Mouse (Mus musculus) MEL (cell line): Measurements from ENCODE around the gene Mal. TPM values are rescaled to one million over a fixed set of nuclear protein-coding genes. Genes with fewer than 3 reads are reported as not detected.

Experiments used
- DNase-seq: peaks from one replicate; pipeline ENCODE4 v3.0.0; 2011; ENCODE audit warnings: low read depth, low spot score
- H3K27ac ChIP-seq: 2 replicates; pipeline ENCODE4 v1.5.1; 2012; ENCODE audit warnings: low read depth, mild to moderate bottlenecking, control low read depth, low read length, moderate library complexity; ENCODE audit not compliant: control insufficient read depth
- H3K27me3 ChIP-seq, 2 experiments: fragments of 150-350 bp in 1 of 2; sonication (generic) in 1 of 2; 2 replicates each; pipeline ENCODE4 v1.6.1; 2012; ENCODE audit warnings: low read length in 2 of 2, mild to moderate bottlenecking in 2 of 2, improper control_type of control experiment in 1 of 2, moderate library complexity in 1 of 2; ENCODE audit not compliant: insufficient read depth in 2 of 2, control insufficient read depth in 1 of 2
- H3K36me3 ChIP-seq, 2 experiments: 2 replicates each; pipeline ENCODE4 v1.6.1; 2012 to 2014; ENCODE audit warnings: low read length in 2 of 2, improper control_type of control experiment in 1 of 2, inconsistent platforms in 1 of 2, mild to moderate bottlenecking in 1 of 2; ENCODE audit not compliant: insufficient read depth in 2 of 2, control insufficient read depth in 1 of 2
- H3K4me1 ChIP-seq, 2 experiments: fragments of 150-350 bp in 1 of 2; sonication (generic) in 1 of 2; 2 replicates each; pipeline ENCODE4 v1.6.1; 2012; ENCODE audit warnings: low read length in 2 of 2, improper control_type of control experiment in 1 of 2, mild to moderate bottlenecking in 1 of 2; ENCODE audit not compliant: insufficient read depth in 2 of 2, control insufficient read depth in 1 of 2
- H3K4me3 ChIP-seq, 2 experiments: fragments of 150-350 bp in 1 of 2; sonication (generic) in 1 of 2; 2 replicates each; pipeline ENCODE4 v1.5.1; 2012; ENCODE audit warnings: low read depth in 2 of 2, low read length in 2 of 2, mild to moderate bottlenecking in 2 of 2, moderate library complexity in 2 of 2, control low read depth in 1 of 2, improper control_type of control experiment in 1 of 2; ENCODE audit not compliant: control insufficient read depth in 1 of 2, insufficient read depth in 1 of 2
- H3K79me2 ChIP-seq: 2 replicates; pipeline ENCODE4 v1.6.1; 2012; ENCODE audit warnings: mild to moderate bottlenecking, low read length, moderate library complexity; ENCODE audit not compliant: control insufficient read depth, poor library complexity, insufficient read depth
- H3K9ac ChIP-seq: 2 replicates; pipeline ENCODE4 v1.6.1; 2012; ENCODE audit warnings: low read depth, mild to moderate bottlenecking, control low read depth, low read length, moderate library complexity; ENCODE audit not compliant: control insufficient read depth, poor library complexity, severe bottlenecking
- H3K9me3 ChIP-seq: fragments of 150-350 bp; sonication (generic); replicated peaks from 2 replicates; pipeline ENCODE4 v1.6.1; 2012; ENCODE audit warnings: mild to moderate bottlenecking, low read length, improper control_type of control experiment, moderate library complexity; ENCODE audit not compliant: insufficient read depth
- CHD1 ChIP-seq: IDR thresholded peaks from 2 replicates; pipeline ENCODE4 v1.6.1; 2012; ENCODE audit warnings: low read depth, mild to moderate bottlenecking, inconsistent platforms, low read length, improper control_type of control experiment
- CHD2 ChIP-seq: IDR thresholded peaks from 2 replicates; pipeline ENCODE4 v1.6.1; 2011; ENCODE audit warnings: low read length, improper control_type of control experiment
- CTCF ChIP-seq, 3 experiments: IDR thresholded peaks in 2 of 3; conservative IDR thresholded peaks in 1 of 3; 2 replicates each; pipeline ENCODE4 v1.5.1; 2011 to 2012; ENCODE audit warnings: low read length in 3 of 3, low read depth in 2 of 3, mild to moderate bottlenecking in 2 of 3, improper control_type of control experiment in 1 of 3, inconsistent platforms in 1 of 3, mixed read lengths in 1 of 3, moderate library complexity in 1 of 3; ENCODE audit not compliant: control insufficient read depth in 1 of 3, insufficient read depth in 1 of 3, poor library complexity in 1 of 3, severe bottlenecking in 1 of 3
- E2F4 ChIP-seq: IDR thresholded peaks from 2 replicates; pipeline ENCODE4 v1.6.1; 2011; ENCODE audit warnings: low read depth, low read length, improper control_type of control experiment, borderline replicate concordance
- ETS1 ChIP-seq: IDR thresholded peaks from 2 replicates; pipeline ENCODE4 v1.6.1; 2012; ENCODE audit warnings: low read depth, mild to moderate bottlenecking, inconsistent platforms, low read length, improper control_type of control experiment, moderate library complexity
- GABPA ChIP-seq: IDR thresholded peaks from 2 replicates; pipeline ENCODE4 v1.6.1; 2012; ENCODE audit warnings: low read depth, mild to moderate bottlenecking, inconsistent platforms, low read length, improper control_type of control experiment, moderate library complexity
- JUND ChIP-seq: IDR thresholded peaks from 2 replicates; pipeline ENCODE4 v1.6.1; 2011; ENCODE audit warnings: low read depth, mild to moderate bottlenecking, improper control_type of control experiment, low read length
- MXI1 ChIP-seq: IDR thresholded peaks from 2 replicates; pipeline ENCODE4 v1.6.1; 2011; ENCODE audit warnings: mild to moderate bottlenecking, low read depth, low read length, improper control_type of control experiment
- MYB ChIP-seq: IDR thresholded peaks from 2 replicates; pipeline ENCODE4 v1.6.1; 2011; ENCODE audit warnings: mild to moderate bottlenecking, low read depth, low read length, improper control_type of control experiment
- NELFE ChIP-seq: IDR thresholded peaks from 2 replicates; pipeline ENCODE4 v1.6.1; 2011; ENCODE audit warnings: low read depth, low read length, improper control_type of control experiment
- POLR2AphosphoS5 ChIP-seq: IDR thresholded peaks from 2 replicates; pipeline ENCODE4 v1.6.1; 2012; ENCODE audit warnings: low read depth, borderline replicate concordance, mild to moderate bottlenecking, inconsistent platforms, low read length, moderate library complexity, mixed read lengths
- SMC3 ChIP-seq: IDR thresholded peaks from 2 replicates; pipeline ENCODE4 v1.6.1; 2011; ENCODE audit warnings: low read depth, low read length, improper control_type of control experiment
- UBTF ChIP-seq: IDR thresholded peaks from 2 replicates; pipeline ENCODE4 v1.6.1; 2012; ENCODE audit warnings: low read depth, mild to moderate bottlenecking, inconsistent platforms, low read length, improper control_type of control experiment, moderate library complexity, borderline replicate concordance; ENCODE audit not compliant: insufficient read depth
- USF1 ChIP-seq: IDR thresholded peaks from 2 replicates; pipeline ENCODE4 v1.6.1; 2014; ENCODE audit warnings: low read depth, mild to moderate bottlenecking, inconsistent platforms, low read length, improper control_type of control experiment, moderate library complexity
- ZKSCAN1 ChIP-seq: IDR thresholded peaks from 2 replicates; pipeline ENCODE4 v1.6.1; 2012; ENCODE audit warnings: low read depth, mild to moderate bottlenecking, inconsistent platforms, low read length, improper control_type of control experiment, moderate library complexity
- polyA plus RNA-seq, 2 experiments: library from polyadenylated mRNA; stranded (reverse) in 1 of 2; unstranded in 1 of 2; fragments of >175 nt in 1 of 2; fragments of >200 nt in 1 of 2; gene quantifications; 2 replicates each; pipeline versions ENCODE4 v1.2.1 to v1.2.4; 2012; ENCODE audit warnings: low replicate concordance in 2 of 2, low read depth in 1 of 2; ENCODE audit not compliant: insufficient read length in 2 of 2, insufficient read depth in 1 of 2, missing spikeins in 1 of 2
- total RNA-seq: library from RNA; depleted of rRNA; stranded (reverse); fragments of 300-350 nt; gene quantifications from 2 replicates; pipeline ENCODE4 v1.2.3, GENCODE M21; 2012

Gene Mal
- total and polyA plus RNA-seq, 3 experiments = not detected

GRCm38 (mm10) chr2:127625659-127626058 lies 30.8 kb downstream of the Mal start:
- Histone ChIP-seq H3K36me3 (no peaks in the 10 kb centered on the region), H3K27ac (no peak overlapping the region), H3K9me3 (no peaks in the 10 kb centered on the region), H3K9ac (no peak overlapping the region)
- TF ChIP-seq CTCF (IDR thresholded peaks at IDR 0.05 in 2 of 3, conservative IDR thresholded peaks at IDR 0.05 in 1 of 3; ENCODE audit: control insufficient read depth in 1 of 3, insufficient read depth in 1 of 3, low read depth in 2 of 3, low read length in 3 of 3, poor library complexity in 1 of 3, severe bottlenecking in 1 of 3) (no peak), E2F4 (no peak), MYB (no peak), ETS1 (no peak)
- TF ChIP-seq, all 39 proteins: peak for 0
- Histone ChIP-seq H3K27me3 (peaks cover 0 to 2% of the 10 kb centered on the region in 2 experiments; a peak in 2 of 4 replicates), H3K79me2 (no peaks in the 10 kb centered on the region), H3K4me1 (no peaks in the 10 kb centered on the region), H3K4me3 (no peak overlapping the region)
- no peak for DNase-seq

GRCm38 (mm10) chr2:127624786-127625185 lies 31.7 kb downstream of the Mal start:
- DNase-seq = no peak
- no peak for TF ChIP-seq SMC3
- TF ChIP-seq E2F4 = no peak
- no peak for TF ChIP-seq GABPA
- no peak for TF ChIP-seq CHD1
- no peak for TF ChIP-seq MXI1
- no peak for TF ChIP-seq UBTF
- TF ChIP-seq CHD2 = no peak
- TF ChIP-seq JUND = no peak
- TF ChIP-seq ZKSCAN1 = no peak
- no peak for TF ChIP-seq POLR2AphosphoS5
- no peak for TF ChIP-seq USF1
- Histone ChIP-seq H3K9me3 (no peaks in the 10 kb centered on the region), H3K27me3 (no peaks in the 10 kb centered on the region; a peak in 1 of 4 replicates), H3K27ac (no peak overlapping the region), H3K9ac (no peak overlapping the region), H3K4me1 (no peaks in the 10 kb centered on the region), H3K36me3 (no peaks in the 10 kb centered on the region), H3K79me2 (no peaks in the 10 kb centered on the region), H3K4me3 (no peak overlapping the region)

- TF ChIP-seq JUND (peak; percentile 91; the same call in 1 of the 2 replicates), NELFE (no peak), ZKSCAN1 (no peak)
Measured at GRCm38 (mm10) chr2:127622065-127622464, 34.4 kb downstream of the Mal start.

More at GRCm38 (mm10) chr2:127622065-127622464, 34.4 kb downstream of the Mal start:
- H3K79me2 ChIP-seq = no peaks in the 10 kb centered on the region
- H3K9me3 ChIP-seq = no peaks in the 10 kb centered on the region
- DNase-seq = peak; percentile 40
- H3K4me3 ChIP-seq = no peak overlapping the region
- no peaks in the 10 kb centered on the region for H3K36me3 ChIP-seq
- H3K4me1 ChIP-seq = no peaks in the 10 kb centered on the region
- no peak overlapping the region for H3K27ac ChIP-seq
- no peaks in the 10 kb centered on the region; a peak in 1 of 4 replicates for H3K27me3 ChIP-seq
- H3K9ac ChIP-seq = no peak overlapping the region
